Mouse (Mus musculus) brain, embryonic 18.5 days (tissue): ENCODE results near the gene Msl3l2.

Source experiments
- DNase-seq: peaks from one replicate; pipeline ENCODE4 v3.0.0-alpha.2; 2012; ENCODE audit warnings: low read depth, low spot score

Gene Msl3l2

GRCm38 (mm10) chr10:56106333-56106995 is at the start of gene Msl3l2:
Msl3l2 (plus strand) TSS chr10:56106917.
- DNase-seq = peak; percentile 20

DNA sequence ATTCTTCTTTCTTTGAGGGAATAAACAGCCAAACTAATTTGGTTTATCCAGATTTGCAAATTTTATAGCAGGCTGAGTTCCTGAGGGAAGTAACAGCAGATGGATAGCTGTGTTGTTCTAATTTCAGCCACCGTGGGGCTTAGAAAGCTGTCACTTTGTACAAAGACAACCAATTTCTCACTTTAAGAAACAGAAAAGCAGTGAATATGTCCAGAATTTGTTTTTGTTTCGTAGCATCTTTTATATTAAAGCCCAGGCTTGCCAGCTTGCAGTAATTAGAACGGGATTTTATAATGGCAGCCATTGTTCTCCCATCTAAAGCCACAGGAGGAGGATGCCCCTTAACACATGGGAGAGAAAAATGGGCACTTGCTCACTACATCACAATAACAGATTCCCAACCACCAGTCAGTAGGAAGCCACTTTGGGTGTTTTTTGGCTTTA is 47.7 kb upstream of the Msl3l2 start:
- DNase-seq = peak; percentile 46

GRCm38 (mm10) chr10:56061238-56061830 is 45.4 kb upstream of the Msl3l2 start:
- no peak for DNase-seq

DNA sequence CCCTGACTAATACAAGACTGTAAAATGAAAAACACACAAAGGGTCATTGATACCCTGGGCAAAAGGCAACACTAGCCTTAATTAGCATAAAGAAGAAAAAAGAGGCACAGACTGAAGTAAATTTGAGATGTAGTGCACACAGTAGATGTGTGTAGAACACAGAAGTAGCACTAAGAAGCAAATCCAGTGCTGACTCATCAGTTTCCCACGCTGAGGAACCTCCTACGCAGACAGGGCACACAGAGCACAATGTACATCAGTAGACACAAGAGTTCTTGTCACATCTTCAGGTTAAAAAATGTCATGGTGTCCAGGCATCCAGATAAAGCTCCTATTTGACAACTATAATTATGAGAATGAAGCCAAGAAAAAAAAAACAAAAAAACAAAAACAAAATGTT is 44.0 kb upstream of the Msl3l2 start:
- no peak for DNase-seq

DNA sequence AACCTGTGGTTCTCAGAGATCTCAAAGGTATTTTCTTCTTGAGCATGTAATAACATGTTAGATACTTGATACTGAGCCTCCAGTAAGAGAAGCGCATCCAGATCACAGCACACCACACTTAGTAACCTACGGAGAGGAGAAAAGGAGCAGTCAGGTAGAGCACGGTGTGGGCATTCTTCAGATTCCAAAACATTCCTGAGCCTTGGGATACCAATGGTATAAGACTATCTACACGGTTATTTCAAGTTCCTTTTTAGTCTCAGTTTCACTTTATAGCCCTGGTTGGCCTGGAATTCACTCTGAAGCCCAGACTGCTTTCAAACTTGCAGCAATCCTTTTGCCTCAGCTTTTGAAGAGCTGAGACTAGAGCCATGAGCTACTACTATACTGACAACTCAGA is 17.0 kb upstream of the Msl3l2 start:
- no peak for DNase-seq

- DNase-seq = no peak
Observed at GRCm38 (mm10) chr10:56094586-56094985, 12.1 kb upstream of the Msl3l2 start.

GRCm38 (mm10) chr10:56096757-56097156 is 10.0 kb upstream of the Msl3l2 start:
- DNase-seq = no peak

GRCm38 (mm10) chr10:56099126-56099525 is 7.6 kb upstream of the Msl3l2 start:
- no peak for DNase-seq

GRCm38 (mm10) chr10:56099641-56100310 is 6.9 kb upstream of the Msl3l2 start:
- DNase-seq = no peak

DNA sequence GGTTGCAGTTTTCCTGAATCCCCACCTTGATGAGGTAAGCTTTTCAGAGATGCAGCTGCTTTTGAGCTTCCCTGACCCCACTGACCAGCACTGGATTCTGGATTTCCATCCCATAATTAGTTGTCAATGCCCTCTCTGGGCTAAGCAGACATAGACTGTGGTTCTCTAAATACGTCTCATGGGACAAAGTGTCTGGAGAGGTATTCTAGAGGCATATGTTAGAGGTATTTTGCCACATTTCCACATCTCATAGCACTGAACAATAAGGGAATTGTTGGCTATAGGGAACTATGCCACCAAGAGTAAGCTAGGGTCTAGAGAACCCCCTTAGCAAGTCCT is 248 bp downstream of the Msl3l2 start:
- DNase-seq = no peak

DNA sequence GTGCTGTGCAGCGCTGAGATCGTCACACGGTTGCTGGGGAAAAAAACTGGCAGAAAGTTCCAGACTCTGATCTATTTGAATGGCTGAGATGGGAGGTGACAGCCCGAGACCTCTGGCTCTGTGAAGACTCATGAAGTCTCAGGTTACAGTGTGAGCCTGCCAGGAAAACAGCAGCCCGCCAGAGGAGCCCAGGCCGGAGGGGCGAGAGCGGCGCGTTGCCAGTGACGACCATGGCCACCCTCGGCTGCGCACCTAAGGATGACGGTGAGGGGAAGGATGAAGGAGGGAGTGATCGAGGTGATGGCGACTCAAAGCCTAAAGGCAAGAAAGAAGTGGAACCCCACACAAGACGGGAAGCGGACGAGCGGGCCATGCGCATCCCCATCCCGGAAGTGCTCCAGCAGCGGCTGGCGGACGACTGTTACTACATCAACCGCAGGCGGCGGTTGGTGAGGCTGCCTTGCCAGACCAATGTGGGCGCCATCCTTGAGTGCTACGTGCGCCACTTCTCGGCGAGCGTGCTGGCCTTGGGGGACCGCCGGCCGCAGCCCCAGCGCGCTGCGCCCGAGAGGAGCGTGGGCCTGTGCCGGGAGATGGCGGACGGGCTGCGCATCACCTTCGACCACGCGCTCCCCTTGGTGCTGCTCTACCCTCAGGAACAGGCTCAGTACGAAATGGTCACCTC is 8.4 kb downstream of the Msl3l2 start:
- DNase-seq = peak; percentile 45

DNA sequence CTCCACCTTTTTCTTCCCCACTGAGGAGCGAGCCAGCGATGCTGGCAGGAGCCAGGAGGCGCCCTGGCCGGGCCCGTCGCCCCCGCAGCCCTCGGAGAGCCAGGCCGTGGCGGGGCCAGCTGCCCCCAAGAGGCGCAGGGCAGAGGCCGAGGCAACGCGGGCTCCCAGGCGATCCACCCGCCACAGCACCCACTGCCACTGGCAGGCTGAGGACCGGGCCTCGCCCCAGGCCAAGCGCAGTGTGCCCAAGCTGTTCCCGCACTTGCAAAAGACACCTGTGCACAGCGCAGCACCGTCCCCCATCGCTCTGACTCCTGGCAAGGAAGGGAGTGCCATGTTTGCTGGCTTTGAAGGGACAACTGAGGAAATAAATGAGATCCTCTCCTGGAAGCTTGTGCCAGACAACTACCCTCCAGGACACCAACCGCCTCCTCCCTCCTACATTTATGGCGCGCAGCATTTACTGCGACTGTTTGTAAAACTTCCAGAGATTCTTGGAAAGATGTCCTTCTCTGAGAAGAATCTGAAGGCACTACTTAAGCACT is 9.0 kb downstream of the Msl3l2 start:
- peak; percentile 12 for DNase-seq

GRCm38 (mm10) chr10:56126972-56127371 is 20.3 kb downstream of the Msl3l2 start:
- no peak for DNase-seq

- no peak for DNase-seq
Observed at GRCm38 (mm10) chr10:56129642-56130041, 22.9 kb downstream of the Msl3l2 start.

GRCm38 (mm10) chr10:56137191-56137590 is 30.5 kb downstream of the Msl3l2 start:
- no peak for DNase-seq

- no peak for DNase-seq
Observed at GRCm38 (mm10) chr10:56148920-56149319, 42.2 kb downstream of the Msl3l2 start.

- no peak for DNase-seq
Observed at GRCm38 (mm10) chr10:56156956-56157355, 50.2 kb downstream of the Msl3l2 start.

DNA sequence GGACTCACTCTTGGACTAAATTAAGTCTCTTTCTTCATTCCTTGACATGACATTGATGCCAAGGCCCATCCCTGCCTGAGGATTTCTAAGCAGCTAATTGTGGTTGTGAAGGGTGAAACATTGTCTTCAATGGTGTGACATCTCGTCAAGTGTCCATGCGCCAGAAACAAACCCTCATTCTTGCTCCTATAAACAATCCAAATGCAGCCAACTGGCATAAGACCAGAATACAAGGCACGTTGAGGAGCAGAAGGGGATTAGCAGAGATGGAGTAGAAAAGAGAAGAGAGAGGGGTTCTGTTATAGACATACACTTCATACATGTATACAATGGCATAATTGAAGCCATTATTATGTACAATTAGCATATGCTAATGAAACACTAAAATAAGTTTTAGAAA is 51.5 kb downstream of the Msl3l2 start:
- no peak for DNase-seq

- no peak for DNase-seq
Observed at GRCm38 (mm10) chr10:56158748-56159147, 52.0 kb downstream of the Msl3l2 start.

DNA sequence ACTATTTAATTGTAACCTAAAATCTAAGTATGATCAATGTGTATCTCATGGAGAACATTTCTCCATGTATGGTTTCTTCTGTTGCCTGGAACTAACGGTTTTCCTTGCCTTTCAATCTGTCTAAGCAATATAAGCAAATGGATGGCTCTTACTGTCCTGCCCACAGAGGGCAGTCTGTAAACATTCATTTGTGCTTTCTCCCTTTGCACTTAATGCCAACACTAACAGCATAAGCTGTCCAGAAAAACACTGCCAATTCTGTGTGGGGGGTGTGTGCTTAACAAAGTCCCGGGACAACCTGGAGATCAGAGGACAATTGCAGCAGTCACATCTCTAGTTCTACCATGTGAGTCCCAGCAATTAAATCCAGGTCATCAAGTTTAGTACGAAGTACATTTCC is 57.7 kb downstream of the Msl3l2 start:
- DNase-seq = no peak

- no peak for DNase-seq
Observed at GRCm38 (mm10) chr10:56165758-56166157, 59.0 kb downstream of the Msl3l2 start.
